Mouse (Mus musculus) 3T3-L1 (cell line): ENCODE measurements around the gene Usp46.

Source experiments
- DNase-seq: peaks from one replicate; pipeline ENCODE4 v3.0.0-alpha.2; 2015; ENCODE audit warnings: low read depth, low spot score

Gene Usp46

GRCm38 (mm10) chr5:74068714-74069321 lies 587 bp upstream of the Usp46 start:
- peak; percentile 90 for DNase-seq

DNA sequence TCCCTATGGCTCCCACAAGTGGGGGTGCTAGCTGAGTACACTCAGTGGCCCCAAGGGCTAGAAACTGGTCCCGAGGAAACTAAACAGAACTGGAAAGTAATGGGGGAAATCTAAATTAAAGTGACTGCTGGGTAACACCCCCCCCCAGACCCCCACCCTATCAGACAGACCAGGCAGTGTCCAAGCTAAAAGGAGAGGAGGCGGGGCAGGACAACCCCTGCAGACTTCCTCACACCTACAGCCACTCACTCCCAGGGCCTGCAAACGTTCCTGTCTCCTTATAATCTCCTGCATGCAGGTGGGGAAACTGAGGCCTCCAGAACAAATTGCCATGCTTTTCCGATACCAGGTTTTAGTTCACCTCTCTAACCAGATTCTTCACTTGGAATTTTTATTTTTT lies 885 bp downstream of the Usp46 start:
- DNase-seq, result peak; percentile 31

- peak; percentile 35 for DNase-seq
Observed at GRCm38 (mm10) chr5:74066416-74067115, 1.7 kb downstream of the Usp46 start.

DNA sequence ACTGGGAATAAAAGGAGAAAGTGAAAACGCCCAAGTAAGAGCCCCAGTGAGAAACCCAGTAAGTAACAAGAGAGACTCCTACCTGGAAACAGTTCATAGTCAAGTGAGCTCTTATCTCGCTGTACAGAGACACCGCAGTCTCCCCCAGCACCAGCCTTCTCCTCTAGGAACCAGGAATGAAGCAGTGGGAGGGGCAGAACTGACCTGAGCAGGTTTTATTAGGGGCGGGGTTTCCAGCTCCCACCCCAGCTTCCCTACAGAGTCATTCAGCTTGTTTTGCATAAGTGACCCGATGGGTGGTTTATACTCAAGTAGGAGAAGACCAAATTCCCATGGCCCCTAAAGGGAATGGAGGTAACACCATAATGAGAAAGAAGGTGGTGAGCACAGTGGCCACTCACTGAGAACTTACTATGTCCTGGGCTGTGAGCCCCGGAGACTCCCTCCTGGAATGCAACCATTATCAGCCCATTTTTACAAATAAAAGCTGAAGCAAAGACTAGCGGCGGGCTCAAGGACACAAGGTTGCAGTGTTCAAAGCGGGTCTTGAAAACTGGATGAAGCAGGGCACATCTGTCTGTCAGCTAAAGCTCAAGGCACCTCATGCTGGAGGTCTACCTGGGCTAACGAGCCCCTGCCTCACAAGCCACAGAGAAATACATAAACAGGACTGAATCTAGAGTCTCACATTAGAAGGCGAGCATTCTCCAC lies 2.5 kb downstream of the Usp46 start:
- no peak for DNase-seq

DNA sequence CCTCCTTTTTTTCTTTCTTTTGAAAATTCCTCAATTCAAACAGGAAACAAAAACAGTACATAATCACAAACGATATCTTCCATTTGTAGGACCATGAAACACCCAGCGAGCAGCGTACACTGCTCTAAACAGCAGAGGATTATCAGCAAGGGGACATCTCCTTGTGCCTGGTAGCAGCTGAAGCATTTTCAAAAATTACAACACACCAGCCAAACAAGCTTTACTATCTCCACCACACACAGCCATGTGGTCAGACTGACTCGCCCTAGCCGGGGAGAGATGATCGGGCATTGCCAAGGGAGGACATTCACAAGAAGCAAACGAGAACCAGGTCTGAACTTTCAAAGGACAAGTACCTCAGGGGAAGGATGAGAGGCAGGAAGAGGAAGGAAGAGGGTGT lies 3.4 kb downstream of the Usp46 start:
- peak; percentile 51 for DNase-seq

- DNase-seq, result no peak
Observed at GRCm38 (mm10) chr5:74063226-74063747, 4.9 kb downstream of the Usp46 start.

GRCm38 (mm10) chr5:74062266-74062665 lies 6.0 kb downstream of the Usp46 start:
- DNase-seq, result no peak

- DNase-seq, result no peak
Observed at GRCm38 (mm10) chr5:74061408-74062047, 6.7 kb downstream of the Usp46 start.

DNA sequence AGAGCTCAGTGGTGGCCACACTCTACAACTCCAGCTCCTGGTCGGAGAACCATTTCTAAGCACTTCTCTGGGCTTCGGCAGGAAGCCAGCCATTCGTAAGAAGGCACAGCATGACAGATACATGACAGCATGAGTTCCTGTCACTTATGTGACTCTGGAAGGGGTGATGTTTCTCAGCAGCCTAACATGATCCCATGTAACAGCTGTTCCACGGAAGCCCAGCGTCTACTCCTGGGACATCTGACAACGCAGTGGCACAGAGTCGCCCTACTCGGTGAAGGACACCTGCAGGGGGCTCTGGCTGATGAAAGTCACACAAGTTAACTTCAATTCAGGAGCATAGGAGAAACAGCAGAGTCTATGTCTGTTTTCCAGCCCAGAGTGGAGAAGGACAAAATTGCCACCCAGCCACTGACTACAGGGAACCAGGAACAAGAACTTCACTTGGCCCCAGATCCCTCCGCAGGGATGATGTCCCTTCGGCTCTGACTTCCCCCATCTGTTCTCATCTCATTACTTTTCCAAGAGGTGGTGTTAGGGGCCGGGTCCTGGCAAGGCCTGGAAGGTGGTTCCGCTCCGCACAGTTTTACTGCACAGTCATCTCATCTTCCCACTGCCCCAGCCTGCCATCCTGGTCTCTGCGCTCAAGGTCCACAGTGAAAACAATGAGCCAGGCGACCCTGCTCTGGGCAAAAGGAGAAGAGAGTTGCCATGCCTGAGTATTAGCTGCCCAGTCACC lies 15.9 kb downstream of the Usp46 start:
- DNase-seq, result no peak

- DNase-seq, result peak; percentile 91
Observed at GRCm38 (mm10) chr5:74051394-74052170, 16.6 kb downstream of the Usp46 start.

DNA sequence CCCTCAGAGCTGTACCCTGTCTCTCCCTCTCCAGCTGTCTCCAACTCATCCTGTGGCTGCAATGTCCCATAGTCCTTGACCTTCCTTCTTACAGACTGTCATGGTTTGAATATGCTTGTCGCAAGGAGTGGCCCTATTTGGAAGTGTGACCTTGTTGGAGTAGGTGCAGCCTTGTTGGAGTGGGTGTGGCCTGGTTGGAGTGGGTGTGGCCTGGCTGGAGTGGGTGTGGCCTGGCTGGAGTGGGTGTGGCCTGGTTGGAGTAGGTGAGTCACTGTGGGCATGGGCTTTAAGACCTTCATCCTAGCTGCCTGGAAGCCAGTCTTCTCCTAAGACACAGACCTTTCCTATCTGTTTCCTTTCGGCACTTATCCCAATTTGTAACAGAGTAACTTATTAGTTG lies 17.3 kb downstream of the Usp46 start:
- no peak for DNase-seq

DNA sequence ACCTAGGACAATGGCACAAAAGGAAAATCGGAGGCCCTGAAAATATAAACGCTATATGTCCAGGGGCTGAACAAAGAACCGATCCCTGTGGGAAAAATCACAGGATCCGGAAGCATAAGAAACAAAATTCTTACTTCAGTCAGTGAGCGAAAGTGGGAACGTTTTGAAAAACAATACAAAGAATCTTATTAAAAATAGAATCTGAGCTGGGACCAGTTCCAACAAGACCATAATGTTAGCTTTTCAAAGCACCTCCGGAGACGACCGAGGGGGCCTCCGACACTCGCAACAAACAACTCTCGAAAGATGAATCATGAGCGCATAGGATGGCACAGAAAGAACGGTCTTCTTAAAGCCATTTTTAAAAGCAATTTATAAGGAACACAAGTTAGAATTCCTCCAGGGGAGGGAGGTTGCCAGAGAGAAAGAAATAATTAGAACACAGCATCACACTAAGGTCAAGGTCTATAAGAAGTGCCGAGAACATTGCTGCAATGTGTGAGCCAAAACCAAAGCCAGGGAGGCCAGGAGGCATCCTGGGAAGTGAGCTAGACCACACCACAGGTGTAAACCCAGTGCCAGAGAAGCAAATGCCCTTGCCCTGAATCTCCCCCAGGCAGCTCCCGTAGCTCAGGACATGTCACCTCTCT lies 19.3 kb downstream of the Usp46 start:
- no peak for DNase-seq

DNA sequence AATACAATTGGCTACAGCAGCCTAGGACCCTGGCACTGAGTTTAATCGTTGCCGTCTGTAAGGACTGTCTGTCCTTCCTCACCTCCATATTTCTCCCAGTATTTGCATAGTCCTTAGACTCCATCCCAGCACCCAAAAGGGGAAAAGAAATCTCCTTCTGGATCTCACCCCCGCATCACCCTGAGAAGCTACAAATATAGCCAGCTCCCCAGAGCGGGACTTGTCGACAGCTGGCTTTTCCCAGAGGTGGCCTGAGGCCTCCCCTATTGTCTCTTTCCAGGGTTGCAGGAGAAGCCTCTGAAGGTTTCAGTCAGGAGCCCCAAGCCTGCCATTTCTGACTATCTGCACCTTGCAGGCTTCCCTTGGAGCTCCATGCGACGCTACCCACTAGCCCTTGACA lies 23.6 kb downstream of the Usp46 start:
- DNase-seq, result no peak

DNA sequence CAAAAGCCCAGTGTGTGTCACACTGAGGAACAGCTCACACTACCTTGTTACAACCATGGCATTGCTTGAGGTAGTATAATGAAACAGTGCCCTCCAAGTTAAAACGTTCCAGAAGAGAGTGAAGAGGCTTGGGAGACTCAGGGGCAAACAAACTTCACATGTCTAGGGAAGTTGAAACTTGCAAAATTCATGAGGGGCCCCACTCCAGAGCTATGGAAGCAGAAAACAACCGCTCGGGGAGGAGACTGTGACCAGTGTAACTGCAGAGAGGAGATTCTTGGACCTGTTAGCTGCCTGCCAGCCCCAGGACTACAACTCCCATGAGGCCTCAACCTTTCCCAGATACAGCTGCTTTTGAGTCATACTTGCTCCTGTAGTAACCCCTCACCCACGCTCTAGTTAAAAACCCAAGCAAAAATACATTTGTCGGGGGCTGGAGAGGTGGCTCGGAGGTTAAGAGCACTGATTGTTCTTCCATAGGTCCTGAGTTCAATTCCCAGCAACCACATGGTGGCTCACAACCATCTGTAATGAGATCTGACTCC lies 25.4 kb downstream of the Usp46 start:
- DNase-seq, result peak; percentile 70

DNA sequence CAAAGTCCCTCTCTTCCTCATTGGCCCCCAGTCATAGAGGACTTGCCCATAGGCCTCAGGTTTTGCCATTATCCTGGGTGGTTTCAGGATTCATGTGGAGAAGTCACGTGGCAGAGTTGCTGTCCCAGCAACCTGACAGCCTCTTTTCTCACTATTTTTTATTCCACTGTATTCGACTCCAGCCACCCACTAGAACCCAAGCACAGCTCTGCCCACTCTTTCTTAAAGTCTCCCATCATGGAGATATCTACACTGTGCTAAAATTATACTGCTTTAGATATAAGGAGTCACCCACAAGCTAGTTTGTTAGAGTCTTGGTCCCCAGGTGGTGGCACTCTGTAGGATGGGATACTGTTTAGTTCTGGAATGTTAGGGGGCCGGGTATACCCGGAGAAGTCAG lies 27.7 kb downstream of the Usp46 start:
- DNase-seq, result no peak

- DNase-seq, result no peak
Observed at GRCm38 (mm10) chr5:74035454-74035853, 32.8 kb downstream of the Usp46 start.

DNA sequence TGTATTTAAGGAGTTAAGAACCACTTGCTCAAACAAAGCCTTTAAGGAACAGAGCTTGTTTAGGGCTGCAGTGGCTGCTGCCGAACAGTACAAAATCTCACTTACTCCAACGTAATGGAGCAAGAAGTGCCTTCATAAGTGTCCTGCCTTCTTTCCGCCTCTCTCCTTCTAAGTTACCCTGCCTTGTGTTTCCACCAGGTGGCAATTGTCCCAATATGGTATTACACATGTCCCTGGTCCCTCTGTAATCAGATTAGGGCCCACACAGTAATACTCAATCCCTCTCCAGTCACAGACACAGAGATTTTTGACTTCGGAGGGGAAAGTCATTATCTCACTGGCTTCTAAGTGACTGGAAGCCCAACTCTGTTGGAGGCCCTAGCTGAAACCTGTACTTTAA lies 34.1 kb downstream of the Usp46 start:
- no peak for DNase-seq

DNA sequence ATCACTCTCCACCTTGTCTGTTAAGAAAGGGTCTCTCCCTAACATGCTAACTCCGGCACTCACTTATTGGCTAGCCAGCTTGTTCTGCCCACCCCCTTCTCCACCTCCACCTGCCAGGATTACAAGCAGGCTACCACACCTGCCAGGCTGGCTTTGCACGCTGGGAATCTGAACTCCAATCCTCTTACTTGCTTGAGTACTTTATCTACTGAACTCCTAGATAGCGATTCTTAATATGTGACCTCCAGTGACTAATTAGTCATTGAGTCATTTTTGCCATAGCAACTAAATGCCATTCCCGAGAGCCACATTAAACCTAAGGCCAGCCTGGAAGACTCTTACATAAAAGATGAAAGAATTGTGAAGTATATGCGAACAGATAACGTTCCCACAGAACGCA lies 38.4 kb downstream of the Usp46 start:
- DNase-seq, result no peak

DNA sequence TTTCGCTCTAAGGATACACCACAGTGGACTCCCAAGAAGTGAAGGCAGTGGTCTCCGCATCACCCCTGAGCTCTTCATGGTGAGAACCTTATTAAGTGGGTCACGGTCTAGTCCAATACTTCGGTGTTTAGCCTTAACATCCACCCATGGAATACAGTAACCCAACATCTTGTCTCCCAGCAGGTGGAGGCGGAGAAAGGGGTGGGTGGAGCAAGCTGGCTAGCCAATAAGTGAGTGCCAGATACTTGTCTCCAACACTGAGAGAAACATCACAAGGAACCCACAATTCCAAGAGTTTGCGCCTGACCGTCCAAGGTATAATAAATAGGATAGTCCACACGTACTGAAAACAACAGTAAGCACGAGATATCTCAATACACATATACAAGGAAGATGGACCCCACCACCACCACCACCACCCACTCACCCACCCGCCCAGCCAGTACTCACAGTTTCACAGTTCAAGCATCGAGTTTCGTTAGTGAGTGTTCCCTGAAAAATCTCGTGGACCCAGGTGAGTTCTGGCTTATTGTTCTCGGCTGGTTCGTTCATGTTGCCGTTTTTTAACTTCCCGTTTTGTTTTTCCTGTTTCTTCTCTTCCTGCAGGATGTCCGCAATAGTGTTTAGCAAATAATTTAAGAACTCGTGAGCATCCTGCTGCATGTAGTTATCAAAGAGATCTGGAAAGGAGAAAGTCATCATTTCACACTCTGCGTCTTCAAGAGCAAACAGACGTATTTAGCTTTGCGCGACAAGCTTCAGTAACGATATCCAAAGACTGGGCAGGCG lies 39.3 kb downstream of the Usp46 start:
- DNase-seq, result no peak
